Mouse (Mus musculus) spleen, adult 18-20 months (tissue): Measurements from ENCODE around the gene Cflar.
"Not testable (repeated sequence)": the region's sequence is repeated elsewhere in the genome, so short reads cannot be mapped to it uniquely, and the experiment has no call there.

Experiments
- DNase-seq, 2 experiments: peaks; one replicate each; pipeline ENCODE4 v3.0.0; 2022; ENCODE audit warnings: mixed read lengths in 2 of 2

Cflar gene

GRCm38 (mm10) chr1:58775361-58775760 is 64.1 kb downstream of the Cflar start:
- DNase-seq: no peak

GRCm38 (mm10) chr1:58777583-58777982 is 66.3 kb downstream of the Cflar start:
- DNase-seq: no peak

- no peak for DNase-seq
These were observed 66.9 kb downstream of the Cflar start for GRCm38 (mm10) chr1:58778226-58778625.

- no peak for DNase-seq
These were observed 75.0 kb downstream of the Cflar start for GRCm38 (mm10) chr1:58786276-58786675.

- DNase-seq: no peak
These were observed 77.1 kb downstream of the Cflar start for GRCm38 (mm10) chr1:58788410-58788809.

GRCm38 (mm10) chr1:58794705-58795104 is 83.4 kb downstream of the Cflar start:
- no peak for DNase-seq

- peak in 1 of 2 experiments; percentile 47 for DNase-seq
These were observed 84.2 kb downstream of the Cflar start, which contains the start of gene Casp8 for GRCm38 (mm10) chr1:58795291-58796058. TSS of gene Casp8 (plus strand) at chr1:58795374.

GRCm38 (mm10) chr1:58796059-58796363 is 84.7 kb downstream of the Cflar start:
- DNase-seq: no peak

GRCm38 (mm10) chr1:58796853-58797252 is 85.5 kb downstream of the Cflar start:
- DNase-seq: no peak

GRCm38 (mm10) chr1:58797370-58797769 is 86.1 kb downstream of the Cflar start:
- DNase-seq: no peak

GRCm38 (mm10) chr1:58798911-58799310 is 87.6 kb downstream of the Cflar start:
- no peak for DNase-seq

- DNase-seq: not testable (repeated sequence)
These were observed 89.3 kb downstream of the Cflar start for GRCm38 (mm10) chr1:58800644-58801043.

GRCm38 (mm10) chr1:58801558-58802285 is 90.4 kb downstream of the Cflar start:
- no peak for DNase-seq

GRCm38 (mm10) chr1:58802322-58803273 is 91.3 kb downstream of the Cflar start:
- DNase-seq: peak; percentile 65 to 75

- DNase-seq: no peak
These were observed 92.2 kb downstream of the Cflar start for GRCm38 (mm10) chr1:58803531-58803930.

- DNase-seq: no peak
These were observed 95.3 kb downstream of the Cflar start for GRCm38 (mm10) chr1:58806651-58807050.
